Mouse (Mus musculus) liver, postnatal 0 days (tissue): ENCODE measurements around the gene Slc29a2.

Source experiments
- CTCF ChIP-seq: sonication (generic); IDR thresholded peaks from 2 replicates; pipeline ENCODE4 v1.5.1; 2016; ENCODE audit warnings: antibody characterized with exemption, low read depth
- EP300 ChIP-seq: IDR thresholded peaks from 2 replicates; pipeline ENCODE4 v1.6.1; 2016; ENCODE audit warnings: antibody characterized with exemption, low read depth, mild to moderate bottlenecking

DNA sequence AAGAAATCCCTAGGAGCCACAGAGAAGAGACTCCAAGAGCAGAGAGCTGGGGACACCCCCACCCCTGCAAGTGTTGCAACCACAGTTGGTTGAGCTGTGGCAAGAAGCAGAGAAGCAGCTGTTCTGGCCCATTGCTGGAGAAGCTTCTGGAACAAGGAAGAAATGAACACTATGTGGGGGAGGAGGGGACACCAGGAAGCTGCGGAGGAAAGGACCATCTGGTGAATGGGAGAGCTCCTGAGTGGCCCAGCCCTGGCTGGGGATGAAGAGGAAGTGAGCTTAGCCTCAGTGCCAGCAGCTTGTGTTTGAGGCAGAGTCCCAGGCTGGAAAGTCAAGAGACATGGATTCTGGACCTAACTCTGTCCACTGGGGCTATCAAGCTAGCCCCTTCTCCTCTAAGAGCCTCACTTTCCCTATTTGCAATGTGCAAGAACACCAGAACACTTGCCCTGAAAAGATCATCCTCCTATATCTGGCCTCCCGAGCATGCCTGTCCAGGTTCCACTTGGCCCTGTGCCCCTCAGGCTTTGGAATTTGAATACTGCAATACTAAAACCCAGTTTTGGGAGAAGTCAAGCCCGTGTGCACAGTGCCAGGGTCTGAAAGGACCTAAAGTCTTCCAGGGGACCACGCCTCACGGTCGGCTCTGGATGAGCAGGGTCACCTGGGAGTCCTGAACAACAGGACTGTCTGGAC lies 24.1 kb upstream of the Slc29a2 start:
- TF ChIP-seq CTCF (no peak), EP300 (no peak)
